In genomic region chr4:155892438-155893211, GRCm38 (mm10) we compare ENCODE assay signal across 8 mouse cellular contexts. TPM values are rescaled to one million over a fixed set of nuclear protein-coding genes. Genes with fewer than 3 reads are reported as not detected.
DNase-seq lines count a peak whose midpoint lies in the region; ATAC-seq lines count a peak whose summit lies in the region.

No protein-coding gene starts in this region.

- ATAC-seq in heart, embryonic 14.5 days (ENCODE audit: insufficient number of reproducible peaks, insufficient read depth, low FRiP score, low read depth), result no peak; the same call in none of the 2 replicates
- ATAC-seq in limb, embryonic 12.5 days (ENCODE audit: insufficient number of reproducible peaks, insufficient read depth, low FRiP score, low TSS enrichment, low read depth), result peak; percentile 28

- no peaks in the 10 kb centered on the region for H3K9me3 ChIP-seq in heart, embryonic 14.5 days (ENCODE audit: control insufficient read depth, low read length)
- H3K9me3 ChIP-seq in limb, embryonic 12.5 days, result no peaks in the 10 kb centered on the region

- H3K9ac ChIP-seq in heart, embryonic 14.5 days (ENCODE audit: low read length), result peak overlapping the region; percentile 90
- peak overlapping the region; percentile 83 for H3K9ac ChIP-seq in limb, embryonic 12.5 days (replicated peaks)

- H3K4me1 ChIP-seq in heart, embryonic 14.5 days (ENCODE audit: control insufficient read depth in 2 of 2, insufficient read depth in 2 of 2, low read length in 2 of 2), result peaks cover 20 to 40% of the 10 kb centered on the region in 2 experiments
- H3K4me1 ChIP-seq in limb, embryonic 12.5 days (replicated peaks), result peaks cover 43% of the 10 kb centered on the region

- peaks cover 32% of the 10 kb centered on the region for H3K36me3 ChIP-seq in heart, embryonic 14.5 days (ENCODE audit: control insufficient read depth, insufficient read depth, low read length)
- peaks cover 33% of the 10 kb centered on the region for H3K36me3 ChIP-seq in limb, embryonic 12.5 days

- no peaks in the 10 kb centered on the region for H3K27me3 ChIP-seq in heart, embryonic 14.5 days (ENCODE audit: control insufficient read depth, insufficient read depth, low read length)
- H3K27me3 ChIP-seq in limb, embryonic 12.5 days, result no peaks in the 10 kb centered on the region

- H3K4me3 ChIP-seq in heart, embryonic 14.5 days (ENCODE audit: control insufficient read depth in 1 of 2, insufficient read depth in 1 of 2, low read depth in 1 of 2, low read length in 2 of 2), result peak overlapping the region; percentile 72 to 91
- H3K4me3 ChIP-seq in limb, embryonic 12.5 days (replicated peaks), result peak overlapping the region; percentile 93

- peak; percentile 61 for DNase-seq in adrenal gland, adult 2 months
- no peak for DNase-seq in adrenal gland, adult 8-10 months
- DNase-seq in A20 (ENCODE audit: low read depth, low spot score), result peak; percentile 68
- DNase-seq in cerebellum, adult 9-11 months, result peak; percentile 74
- DNase-seq in mesoderm, embryonic 11.5 days (ENCODE audit: low read depth, low spot score), result peak; percentile 58
- peak; percentile 41 for DNase-seq in testis, postnatal 14 days (ENCODE audit: low spot score)

- peak overlapping the region in 1 of 2 experiments; percentile 99; a peak in 2 of 4 replicates for H3K27ac ChIP-seq in heart, embryonic 14.5 days (replicated peaks in 1 of 2; ENCODE audit: control insufficient read depth in 1 of 2, insufficient read depth in 1 of 2, low read depth in 2 of 2, low read length in 2 of 2)
- H3K27ac ChIP-seq in limb, embryonic 12.5 days, result peak overlapping the region; percentile 94; the same call in 1 of the 2 replicates

- 6% methylated on average over 37 of the region's 37 CpGs for WGBS in heart, embryonic 14.5 days
- 6% methylated on average over 34 of the region's 37 CpGs for WGBS in limb, embryonic 12.5 days

- peak overlapping the region; percentile 99 for H3K4me2 ChIP-seq in heart, embryonic 14.5 days (ENCODE audit: low read length)
- H3K4me2 ChIP-seq in limb, embryonic 12.5 days, result peak overlapping the region; percentile 94

RNA-seq across cellular contexts. Expression of gene Acap3, which starts 1.0 kb away (rescaled TPM):
- total RNA-seq in adrenal gland, adult 2 months (2021), result 10 to 100 TPM; 14.4 to 20.9 TPM
- 29.0 and 29.3 TPM in 2 replicates for polyA plus RNA-seq in adrenal gland, adult 2 months (2012; rRNA removed)
- total RNA-seq in adrenal gland, adult 8-10 months (2022), result 10 to 100 TPM; 18.2 to 49.2 (median 30.9) TPM
- polyA plus RNA-seq in heart, embryonic 14.5 days (2014; fragmentation: Nextera tagmentation; extraction: Ambion mirVana), result 9.0 and 9.4 TPM in 2 replicates
- 18.4 and 25.5 TPM in 2 replicates for polyA plus RNA-seq in limb, embryonic 12.5 days (2016; fragmentation: Nextera tagmentation; extraction: Ambion mirVana)

RNA-seq across cellular contexts. Expression of gene Pusl1, which starts 1.0 kb away (rescaled TPM):
- 10 to 100 TPM; 21.8 to 28.4 TPM for total RNA-seq in adrenal gland, adult 2 months (2021)
- 118 and 119 TPM in 2 replicates for polyA plus RNA-seq in adrenal gland, adult 2 months (2012; rRNA removed)
- 10 to 100 TPM; 23.2 to 51.5 (median 41.4) TPM for total RNA-seq in adrenal gland, adult 8-10 months (2022)
- 28.0 and 30.0 TPM in 2 replicates for polyA plus RNA-seq in heart, embryonic 14.5 days (2014; fragmentation: Nextera tagmentation; extraction: Ambion mirVana)
- polyA plus RNA-seq in limb, embryonic 12.5 days (2016; fragmentation: Nextera tagmentation; extraction: Ambion mirVana), result 45.4 and 48.5 TPM in 2 replicates

RNA-seq across cellular contexts. Expression of gene Ints11, which starts 23.3 kb away (rescaled TPM):
- 10 to 100 TPM; 27.5 to 32.0 TPM for total RNA-seq in adrenal gland, adult 2 months (2021)
- 24.5 and 30.8 TPM in 2 replicates for polyA plus RNA-seq in adrenal gland, adult 2 months (2012; rRNA removed)
- 10 to 100 TPM; 32.3 to 34.6 (median 33.3) TPM for total RNA-seq in adrenal gland, adult 8-10 months (2022)
- 36.0 and 38.5 TPM in 2 replicates for polyA plus RNA-seq in heart, embryonic 14.5 days (2014; fragmentation: Nextera tagmentation; extraction: Ambion mirVana)
- 82.0 and 82.9 TPM in 2 replicates for polyA plus RNA-seq in limb, embryonic 12.5 days (2016; fragmentation: Nextera tagmentation; extraction: Ambion mirVana)

RNA-seq across cellular contexts. Expression of gene Cptp, which starts 23.4 kb away (rescaled TPM):
- 10 to 100 TPM; 18.7 to 21.1 TPM for total RNA-seq in adrenal gland, adult 2 months (2021)
- 29.4 and 37.1 TPM in 2 replicates for polyA plus RNA-seq in adrenal gland, adult 2 months (2012; rRNA removed)
- 10 to 100 TPM; 16.4 to 29.0 (median 17.9) TPM for total RNA-seq in adrenal gland, adult 8-10 months (2022)
- 10.9 and 11.0 TPM in 2 replicates for polyA plus RNA-seq in heart, embryonic 14.5 days (2014; fragmentation: Nextera tagmentation; extraction: Ambion mirVana)
- polyA plus RNA-seq in limb, embryonic 12.5 days (2016; fragmentation: Nextera tagmentation; extraction: Ambion mirVana), result 13.6 and 14.2 TPM in 2 replicates

RNA-seq across cellular contexts. Expression of gene Tas1r3, which starts 29.5 kb away (rescaled TPM):
- under 1 TPM; 0.32 to 0.35 TPM for total RNA-seq in adrenal gland, adult 2 months (2021)
- 0.56 and 0.62 TPM in 2 replicates for polyA plus RNA-seq in adrenal gland, adult 2 months (2012; rRNA removed)
- total RNA-seq in adrenal gland, adult 8-10 months (2022), result 1 to 10 TPM in 1 of 4 experiments, under 1 TPM in 3; 0.46 to 1.2 (median 0.62) TPM
- polyA plus RNA-seq in heart, embryonic 14.5 days (2014; fragmentation: Nextera tagmentation; extraction: Ambion mirVana), result 0.09 and 0.12 TPM in 2 replicates
- 0.39 and 0.74 TPM in 2 replicates for polyA plus RNA-seq in limb, embryonic 12.5 days (2016; fragmentation: Nextera tagmentation; extraction: Ambion mirVana)
